Mouse (Mus musculus): ENCODE results near the gene Abcb10. TPM values are rescaled to one million over a fixed set of nuclear protein-coding genes. Genes with fewer than 3 reads are reported as not detected.
"Not testable (repeated sequence)": the region's sequence is repeated elsewhere in the genome, so short reads cannot be mapped to it uniquely, and the experiment has no call there.

Gene Abcb10
- 10 to 100 TPM; 44.8 to 46.5 TPM for total RNA-seq (2021)
- long read RNA-seq, experiment 1, full-length matches to known transcripts: 23 of 46 reads
- long read RNA-seq, experiment 1, partial matches to known transcripts: 8 of 46 reads
- long read RNA-seq, experiment 1, other reads (novel, unspliced or antisense): 15 of 46 reads
- long read RNA-seq, experiment 2, full-length matches to known transcripts: 38 of 54 reads
- long read RNA-seq, experiment 2, partial matches to known transcripts: 4 of 54 reads
- long read RNA-seq, experiment 2, other reads (novel, unspliced or antisense): 12 of 54 reads

GRCm38 (mm10) chr8:123982826-123983400, at the start of gene Abcb10:
TSS of gene Abcb10 (minus strand) at chr8:123983122.
- intact Hi-C loops (cut with DNase I): loop anchor here (2.0 kb wide), 1 partner anchor 32 kb away; no protein-coding TSS in a partner anchor
- DNase-seq: peak; percentile 92 to 93

GRCm38 (mm10) chr8:124027831-124028230, 44.9 kb upstream of the Abcb10 start:
- intact Hi-C loops (cut with DNase I): no loop called here
- no peak for DNase-seq

- DNase-seq; intact Hi-C loops (cut with DNase I): not testable (repeated sequence)
Observed at GRCm38 (mm10) chr8:124026265-124026664, 43.3 kb upstream of the Abcb10 start.

- peak; percentile 94 to 95 for DNase-seq
- intact Hi-C loops (cut with DNase I): no loop called here
Observed at GRCm38 (mm10) chr8:124021237-124022227, 38.6 kb upstream of the Abcb10 start, which contains the start of the genes Taf5l and Urb2. TSS of gene Taf5l (minus strand) at chr8:124021397. TSS of gene Urb2 (plus strand) at chr8:124021508.

GRCm38 (mm10) chr8:124020439-124021236, 37.7 kb upstream of the Abcb10 start:
- DNase-seq: peak in 1 of 2 experiments; percentile 69
- intact Hi-C loops (cut with DNase I): no loop called here

GRCm38 (mm10) chr8:124019782-124020181, 36.9 kb upstream of the Abcb10 start:
- no peak for DNase-seq
- intact Hi-C loops (cut with DNase I): no loop called here

- no peak for DNase-seq
- intact Hi-C loops (cut with DNase I): no loop called here
Observed at GRCm38 (mm10) chr8:124014751-124015150, 31.8 kb upstream of the Abcb10 start.

GRCm38 (mm10) chr8:124014299-124014698, 31.4 kb upstream of the Abcb10 start:
- DNase-seq; intact Hi-C loops (cut with DNase I): not testable (repeated sequence)

- intact Hi-C loops (cut with DNase I): no loop called here
- no peak for DNase-seq
Observed at GRCm38 (mm10) chr8:124011989-124012586, 29.2 kb upstream of the Abcb10 start.

- DNase-seq: no peak
- intact Hi-C loops (cut with DNase I): no loop called here
Observed at GRCm38 (mm10) chr8:124011580-124011979, 28.7 kb upstream of the Abcb10 start.

GRCm38 (mm10) chr8:124007829-124008228, 24.9 kb upstream of the Abcb10 start:
- intact Hi-C loops (cut with DNase I): no loop called here
- no peak for DNase-seq

GRCm38 (mm10) chr8:124002546-124003108, 19.7 kb upstream of the Abcb10 start:
- intact Hi-C loops (cut with DNase I): no loop called here
- no peak for DNase-seq

GRCm38 (mm10) chr8:123999568-123999967, 16.6 kb upstream of the Abcb10 start:
- intact Hi-C loops (cut with DNase I): no loop called here
- peak in 1 of 2 experiments; percentile 50 for DNase-seq

GRCm38 (mm10) chr8:123993997-123994396, 11.1 kb upstream of the Abcb10 start:
- intact Hi-C loops (cut with DNase I): no loop called here
- no peak for DNase-seq

GRCm38 (mm10) chr8:123993597-123993996, 10.7 kb upstream of the Abcb10 start:
- intact Hi-C loops (cut with DNase I): no loop called here

GRCm38 (mm10) chr8:123992587-123992986, 9.7 kb upstream of the Abcb10 start:
- intact Hi-C loops (cut with DNase I): no loop called here
- no peak for DNase-seq

More at GRCm38 (mm10) chr8:123993597-123993996, 10.7 kb upstream of the Abcb10 start:
- DNase-seq: no peak

- no peak for DNase-seq
- intact Hi-C loops (cut with DNase I): no loop called here
Observed at GRCm38 (mm10) chr8:123990277-123991049, 7.5 kb upstream of the Abcb10 start.

GRCm38 (mm10) chr8:123989128-123989527, 6.2 kb upstream of the Abcb10 start:
- intact Hi-C loops (cut with DNase I): no loop called here
- DNase-seq: no peak
